Mouse (Mus musculus) hindbrain, embryonic 16.5 days (tissue): ENCODE results near the gene Isy1. TPM values are rescaled to one million over a fixed set of nuclear protein-coding genes. Genes with fewer than 3 reads are reported as not detected.
A peak's percentile ranks its signal among the peaks of the same experiment; 100 is the strongest.

Experiments
- ATAC-seq: fragments of 200-750 bp; cut with Nextera tagmentation; 2 replicates; pipeline ENCODE4 v1.8.0; 2017; ENCODE audit warnings: moderate TSS enrichment, moderate library complexity
- H3K27ac ChIP-seq: fragments of 300-500 bp; sonication (generic); 2 replicates; pipeline ENCODE4 v1.5.1; 2014; ENCODE audit warnings: low read depth, mild to moderate bottlenecking, control low read depth, low read length, moderate library complexity
- H3K27me3 ChIP-seq: fragments of 300-500 bp; sonication (generic); replicated peaks from 2 replicates; pipeline ENCODE4 v1.6.1; 2014; ENCODE audit warnings: low read length; ENCODE audit not compliant: control insufficient read depth, insufficient read depth
- H3K36me3 ChIP-seq: fragments of 300-500 bp; sonication (generic); 2 replicates; pipeline ENCODE4 v1.6.1; 2014; ENCODE audit warnings: mild to moderate bottlenecking, low read length, moderate library complexity, mixed read lengths; ENCODE audit not compliant: control insufficient read depth, insufficient read depth
- H3K4me1 ChIP-seq: fragments of 300-500 bp; sonication (generic); 2 replicates; pipeline ENCODE4 v1.6.1; 2014; ENCODE audit warnings: low read depth, low read length; ENCODE audit not compliant: control insufficient read depth, insufficient read depth
- H3K4me2 ChIP-seq: fragments of 300-500 bp; sonication (generic); 2 replicates; pipeline ENCODE4 v1.6.1; 2014; ENCODE audit warnings: mild to moderate bottlenecking, low read length, control low read depth, moderate library complexity
- H3K4me3 ChIP-seq: fragments of 300-500 bp; sonication (generic); 2 replicates; pipeline ENCODE4 v1.5.1; 2014; ENCODE audit warnings: mild to moderate bottlenecking, low read length, control low read depth, moderate library complexity
- H3K9ac ChIP-seq: fragments of 300-500 bp; sonication (generic); 2 replicates; pipeline ENCODE4 v1.6.1; 2014; ENCODE audit warnings: low read depth, mild to moderate bottlenecking, control low read depth, low read length, moderate library complexity
- H3K9me3 ChIP-seq: fragments of 300-500 bp; sonication (generic); 2 replicates; pipeline ENCODE4 v1.6.1; 2014; ENCODE audit warnings: mild to moderate bottlenecking, low read length, moderate library complexity; ENCODE audit not compliant: control insufficient read depth
- WGBS: fragments of 180-500 bp; shearing (Covaris S2); extraction: QIAGEN DNeasy Blood & Tissue Kit; methylation state at CpG from one replicate; pipeline ENCODE4 v1.1.7; 2014; 5-methylcytosine and 5-hydroxymethylcytosine counted together
- polyA plus RNA-seq: library from polyadenylated mRNA; unstranded; fragments of >200 nt; fragmentation: Nextera tagmentation; extraction: Ambion mirVana; gene quantifications from 2 replicates; pipeline ENCODE4 v1.2.1, GENCODE M21; 2015

Gene Isy1
- polyA plus RNA-seq: 24.0 and 24.4 TPM in 2 replicates

- peaks cover 16% of the 10 kb centered on the region for H3K36me3 ChIP-seq
- ATAC-seq: peak; percentile 98
- H3K27ac ChIP-seq: peak within 1 kb of the TSS; percentile 94
- H3K27me3 ChIP-seq: no peaks in the 10 kb centered on the region
- H3K9ac ChIP-seq: peak within 1 kb of the TSS; percentile 97
- peak within 1 kb of the TSS; percentile 93 for H3K4me3 ChIP-seq
- WGBS: under 1% methylated on average over 46 of the region's 46 CpGs
- H3K4me1 ChIP-seq: peaks cover 10% of the 10 kb centered on the region
- H3K9me3 ChIP-seq: no peaks in the 10 kb centered on the region
- peak within 1 kb of the TSS; percentile 95 for H3K4me2 ChIP-seq
Observed at GRCm38 (mm10) chr6:87838551-87839197, at the start of gene Isy1. Isy1 (minus strand) TSS chr6:87838798.

GRCm38 (mm10) chr6:87887594-87888233, 49.1 kb upstream of the Isy1 start, which contains the start of gene Copg1:
Copg1 (plus strand) TSS chr6:87887814.
- Histone ChIP-seq H3K9ac (peak within 1 kb of the TSS; percentile 68), H3K4me2 (peak within 1 kb of the TSS; percentile 82), H3K4me3 (peak within 1 kb of the TSS; percentile 79), H3K27ac (peak within 1 kb of the TSS; percentile 63), H3K36me3 (peaks cover 14% of the 10 kb centered on the region), H3K9me3 (no peaks in the 10 kb centered on the region), H3K4me1 (peaks cover 10% of the 10 kb centered on the region), H3K27me3 (no peaks in the 10 kb centered on the region)
- ATAC-seq: peak; percentile 96
- WGBS: under 1% methylated on average over 31 of the region's 31 CpGs

GRCm38 (mm10) chr6:87886721-87887120, 48.1 kb upstream of the Isy1 start:
- no peak overlapping the region for H3K9ac ChIP-seq
- H3K4me3 ChIP-seq: no peak overlapping the region
- H3K27ac ChIP-seq: no peak overlapping the region
- H3K27me3 ChIP-seq: no peaks in the 10 kb centered on the region
- peaks cover 10% of the 10 kb centered on the region for H3K4me1 ChIP-seq
- no peak overlapping the region for H3K4me2 ChIP-seq
- peaks cover 12% of the 10 kb centered on the region for H3K36me3 ChIP-seq
- ATAC-seq: no peak
- no peaks in the 10 kb centered on the region for H3K9me3 ChIP-seq
- WGBS: 89% methylated on average over 1 of the region's 1 CpGs

- Histone ChIP-seq H3K4me3 (no peak overlapping the region), H3K36me3 (no peaks in the 10 kb centered on the region), H3K9ac (no peak overlapping the region), H3K4me1 (peaks cover 3% of the 10 kb centered on the region), H3K27me3 (no peaks in the 10 kb centered on the region), H3K27ac (no peak overlapping the region), H3K9me3 (no peaks in the 10 kb centered on the region), H3K4me2 (no peak overlapping the region)
- peak; percentile 31; the same call in 1 of the 2 replicates for ATAC-seq
- 44% methylated on average over 4 of the region's 4 CpGs for WGBS
Observed at GRCm38 (mm10) chr6:87882816-87883215, 44.2 kb upstream of the Isy1 start.

- no peaks in the 10 kb centered on the region for H3K36me3 ChIP-seq
- 88% methylated on average over 3 of the region's 3 CpGs for WGBS
Observed at GRCm38 (mm10) chr6:87882221-87882620, 43.6 kb upstream of the Isy1 start.

GRCm38 (mm10) chr6:87879628-87880027, 41.0 kb upstream of the Isy1 start:
- no peaks in the 10 kb centered on the region for H3K4me1 ChIP-seq

More at GRCm38 (mm10) chr6:87882221-87882620, 43.6 kb upstream of the Isy1 start:
- Histone ChIP-seq H3K4me1 (peaks cover under 1% of the 10 kb centered on the region), H3K9me3 (no peaks in the 10 kb centered on the region), H3K27ac (no peak overlapping the region), H3K4me2 (no peak overlapping the region), H3K4me3 (no peak overlapping the region), H3K27me3 (no peaks in the 10 kb centered on the region), H3K9ac (no peak overlapping the region)
- no peak for ATAC-seq

GRCm38 (mm10) chr6:87879010-87879409, 40.4 kb upstream of the Isy1 start:
- H3K9me3 ChIP-seq: no peaks in the 10 kb centered on the region
- H3K36me3 ChIP-seq: no peaks in the 10 kb centered on the region
- no peaks in the 10 kb centered on the region for H3K4me1 ChIP-seq
- WGBS: 58% methylated on average over 4 of the region's 4 CpGs
- ATAC-seq: no peak
- no peak overlapping the region for H3K27ac ChIP-seq
- no peak overlapping the region for H3K9ac ChIP-seq
- no peaks in the 10 kb centered on the region for H3K27me3 ChIP-seq
- no peak overlapping the region for H3K4me2 ChIP-seq
- no peak overlapping the region for H3K4me3 ChIP-seq

More at GRCm38 (mm10) chr6:87879628-87880027, 41.0 kb upstream of the Isy1 start:
- Histone ChIP-seq H3K9me3 (no peaks in the 10 kb centered on the region), H3K9ac (no peak overlapping the region), H3K4me2 (no peak overlapping the region), H3K27me3 (no peaks in the 10 kb centered on the region), H3K36me3 (no peaks in the 10 kb centered on the region), H3K4me3 (no peak overlapping the region), H3K27ac (no peak overlapping the region)
- WGBS: 72% methylated on average over 3 of the region's 3 CpGs
- ATAC-seq: no peak

GRCm38 (mm10) chr6:87876068-87876643, 37.6 kb upstream of the Isy1 start:
- Histone ChIP-seq H3K36me3 (no peaks in the 10 kb centered on the region), H3K4me3 (no peak overlapping the region), H3K9ac (no peak overlapping the region), H3K27me3 (no peaks in the 10 kb centered on the region), H3K27ac (no peak overlapping the region), H3K9me3 (no peaks in the 10 kb centered on the region), H3K4me1 (no peaks in the 10 kb centered on the region), H3K4me2 (no peak overlapping the region)
- ATAC-seq: no peak
- 78% methylated on average over 13 of the region's 13 CpGs for WGBS

- Histone ChIP-seq H3K9ac (no peak overlapping the region), H3K4me2 (no peak overlapping the region), H3K36me3 (no peaks in the 10 kb centered on the region), H3K27me3 (no peaks in the 10 kb centered on the region), H3K4me3 (no peak overlapping the region), H3K27ac (no peak overlapping the region), H3K4me1 (no peaks in the 10 kb centered on the region), H3K9me3 (no peaks in the 10 kb centered on the region)
- ATAC-seq: no peak
- 88% methylated on average over 7 of the region's 7 CpGs for WGBS
Observed at GRCm38 (mm10) chr6:87875562-87875961, 37.0 kb upstream of the Isy1 start.
